Mouse (Mus musculus) kidney, postnatal 36 days (tissue): ENCODE data around the gene Ahnak.

Experiments
- DNase-seq, 2 experiments: peaks; one replicate each; pipeline ENCODE4 v3.0.0; 2021 to 2022; ENCODE audit warnings: mixed read lengths in 2 of 2

Ahnak gene

GRCm38 (mm10) chr19:8974638-8975037 lies 14.4 kb upstream of the Ahnak start:
- DNase-seq, result no peak

DNA sequence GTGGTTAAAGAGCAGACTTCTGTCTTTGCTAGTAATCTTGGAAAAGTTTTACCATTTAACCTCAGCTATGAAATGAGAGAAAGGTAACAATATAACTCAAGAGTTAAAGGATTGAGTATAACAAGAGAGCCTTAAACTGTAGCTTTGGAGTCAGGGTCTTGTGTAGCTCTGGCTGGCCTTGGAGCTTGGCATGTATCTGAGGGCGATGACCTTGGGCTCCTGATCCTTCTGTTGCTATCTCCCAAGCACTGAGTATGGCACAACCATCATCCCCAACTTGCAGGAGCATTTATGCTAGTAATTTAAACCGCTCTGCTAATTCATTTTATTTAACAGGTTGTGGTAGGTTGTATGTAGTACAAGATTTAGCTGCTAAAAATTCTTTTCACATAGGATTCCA lies 13.6 kb upstream of the Ahnak start:
- DNase-seq, result no peak

DNA sequence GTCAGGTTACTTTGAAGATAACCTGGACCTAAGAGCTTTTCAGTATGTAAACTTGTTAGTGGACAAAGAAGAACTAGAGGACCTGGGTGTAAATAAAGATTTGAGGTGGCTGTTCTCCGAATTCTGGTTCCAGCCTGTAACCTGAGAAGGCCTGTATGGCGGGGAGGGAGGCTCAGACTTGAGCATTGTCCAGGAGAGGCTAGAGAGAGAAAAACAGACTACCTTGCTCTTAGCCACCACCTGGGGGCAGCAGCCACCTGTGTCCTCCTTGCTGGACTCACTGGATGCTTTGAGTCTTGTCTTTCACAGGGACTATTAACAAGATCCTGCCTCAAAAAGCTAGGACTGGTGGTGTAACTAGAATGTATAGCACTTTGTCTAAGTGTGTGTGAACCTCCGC lies 12.5 kb upstream of the Ahnak start:
- peak; percentile 62 to 77 for DNase-seq

- DNase-seq, result no peak
Observed at GRCm38 (mm10) chr19:8980771-8981170, 8.3 kb upstream of the Ahnak start.

DNA sequence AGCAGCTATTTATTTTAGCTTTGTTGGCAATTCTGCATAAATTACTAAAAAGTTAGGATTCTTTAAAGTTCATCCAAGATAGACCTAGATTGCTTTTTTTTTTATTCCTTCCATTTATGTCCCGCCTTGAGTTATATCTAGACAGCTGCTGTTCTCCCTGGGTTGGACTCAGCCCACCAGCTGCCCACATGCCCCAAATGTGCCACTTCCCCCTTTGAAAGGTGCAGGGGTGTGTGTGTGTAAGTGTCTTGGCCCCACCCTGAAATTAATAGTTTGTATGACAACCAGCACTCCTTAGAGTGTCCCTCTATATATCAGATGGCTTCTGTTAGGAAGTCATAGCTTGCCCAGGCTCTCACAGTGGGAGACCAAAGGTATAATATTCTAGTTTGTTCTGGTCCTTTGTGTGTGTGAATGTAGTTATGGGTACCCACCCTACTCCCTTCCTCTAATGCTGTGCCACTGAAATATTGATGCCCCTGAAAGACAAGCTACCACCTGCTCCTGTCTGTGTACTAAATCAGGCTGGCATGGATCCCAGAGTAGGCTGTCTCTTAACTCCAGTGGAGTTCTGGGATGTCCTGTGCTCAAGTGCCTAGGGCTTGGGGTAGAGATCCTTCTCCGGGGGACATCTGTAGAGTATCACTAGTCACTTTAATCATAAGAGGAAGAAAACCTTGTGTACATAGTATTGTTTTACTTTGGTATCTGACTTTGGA lies 7.5 kb upstream of the Ahnak start:
- DNase-seq, result no peak

- DNase-seq, result no peak
Observed at GRCm38 (mm10) chr19:8982303-8983149, 6.6 kb upstream of the Ahnak start.

DNA sequence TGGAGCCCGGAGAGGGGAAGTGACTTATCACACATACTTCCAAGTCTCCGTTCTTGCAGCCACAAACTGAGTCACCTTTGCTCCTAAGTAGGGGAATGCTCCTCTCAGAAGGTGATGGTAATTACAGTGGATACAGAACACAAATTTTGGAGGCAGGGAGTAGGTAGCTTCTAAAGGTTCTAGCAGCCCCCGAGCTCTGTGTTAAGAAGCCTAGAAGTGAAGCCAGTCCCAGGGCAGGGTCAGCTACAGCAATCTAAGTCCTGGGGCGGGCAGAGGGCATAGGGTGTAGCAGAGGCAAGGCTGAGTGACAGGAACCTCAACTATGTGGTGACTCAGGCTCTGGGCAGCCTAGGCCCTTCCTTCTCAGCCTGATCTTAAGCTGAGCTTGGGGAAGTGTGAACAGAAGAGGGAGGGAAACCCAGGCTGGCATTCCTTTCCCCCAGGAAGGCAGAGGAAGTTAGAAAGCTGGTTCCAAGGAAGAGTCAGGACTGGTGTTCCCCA lies 5.9 kb upstream of the Ahnak start:
- no peak for DNase-seq

- DNase-seq, result peak; percentile 57 to 58
Observed at GRCm38 (mm10) chr19:8984255-8984868, 4.7 kb upstream of the Ahnak start.

DNA sequence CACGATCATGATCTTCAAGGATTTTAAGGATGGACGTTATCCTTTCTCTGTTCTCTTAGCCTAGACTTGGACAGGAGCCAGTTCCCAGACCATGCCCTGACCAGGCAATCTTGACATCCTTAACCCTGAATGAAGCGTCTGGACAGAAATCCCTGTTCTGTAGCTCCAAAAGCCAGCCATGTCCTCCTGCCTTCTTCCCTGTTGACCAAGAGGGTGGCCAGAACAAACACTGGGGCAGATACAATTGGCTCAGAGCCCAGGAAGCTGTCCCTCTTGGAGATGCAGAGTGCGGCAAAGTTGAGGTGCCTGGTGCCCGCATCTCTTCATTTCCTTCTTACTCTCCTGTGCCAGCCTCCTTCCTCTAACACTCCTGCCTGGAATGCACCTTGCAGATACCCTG lies 3.2 kb upstream of the Ahnak start:
- DNase-seq, result no peak

GRCm38 (mm10) chr19:8987816-8988215 lies 1.3 kb upstream of the Ahnak start:
- no peak for DNase-seq

- DNase-seq, result peak; percentile 55 to 64
Observed at GRCm38 (mm10) chr19:8988346-8989065, 578 bp upstream of the Ahnak start.

DNA sequence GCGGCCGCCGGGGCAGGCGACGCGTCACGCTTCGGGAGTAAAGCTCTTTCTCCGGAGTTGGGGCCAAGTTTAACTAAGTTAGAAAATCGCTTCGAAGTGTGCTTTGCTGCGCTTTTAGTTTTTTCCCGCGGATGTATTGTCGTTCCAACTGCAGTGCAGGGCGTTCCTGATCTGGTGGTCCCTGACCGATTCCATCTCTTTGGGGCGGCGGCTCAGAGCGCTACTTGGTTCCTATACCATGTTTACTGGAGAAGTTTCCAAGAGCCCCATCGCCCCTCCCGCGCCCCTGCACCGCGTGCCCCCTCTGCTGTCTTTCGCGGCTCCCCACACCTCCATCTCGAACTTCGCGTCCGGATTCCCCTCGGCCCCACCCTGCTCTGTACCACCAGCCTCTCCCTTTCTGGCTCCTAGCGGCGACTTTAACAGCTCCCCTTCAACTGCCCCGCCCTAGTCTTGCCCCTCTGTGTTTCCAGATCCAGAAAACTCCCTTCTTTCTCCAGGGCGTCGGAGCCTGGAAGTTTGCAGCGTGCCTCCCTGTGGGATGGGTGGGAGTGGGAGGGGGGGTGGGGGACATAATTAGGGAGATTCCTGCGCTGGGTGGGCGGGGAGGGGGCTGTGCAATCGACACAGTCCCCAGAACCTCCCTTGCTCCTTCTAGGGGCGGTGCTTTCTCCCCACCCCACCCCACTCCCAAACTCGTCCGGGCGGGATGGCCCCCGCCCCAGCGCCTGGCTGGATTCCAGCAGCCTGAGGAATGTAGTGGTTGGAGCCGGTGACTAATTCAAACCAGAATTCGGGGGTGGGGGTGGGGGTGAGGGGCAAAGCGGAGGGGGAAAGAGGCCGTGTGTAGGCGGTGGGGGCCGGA lies 715 bp downstream of the Ahnak start:
- peak; percentile 87 to 92 for DNase-seq

DNA sequence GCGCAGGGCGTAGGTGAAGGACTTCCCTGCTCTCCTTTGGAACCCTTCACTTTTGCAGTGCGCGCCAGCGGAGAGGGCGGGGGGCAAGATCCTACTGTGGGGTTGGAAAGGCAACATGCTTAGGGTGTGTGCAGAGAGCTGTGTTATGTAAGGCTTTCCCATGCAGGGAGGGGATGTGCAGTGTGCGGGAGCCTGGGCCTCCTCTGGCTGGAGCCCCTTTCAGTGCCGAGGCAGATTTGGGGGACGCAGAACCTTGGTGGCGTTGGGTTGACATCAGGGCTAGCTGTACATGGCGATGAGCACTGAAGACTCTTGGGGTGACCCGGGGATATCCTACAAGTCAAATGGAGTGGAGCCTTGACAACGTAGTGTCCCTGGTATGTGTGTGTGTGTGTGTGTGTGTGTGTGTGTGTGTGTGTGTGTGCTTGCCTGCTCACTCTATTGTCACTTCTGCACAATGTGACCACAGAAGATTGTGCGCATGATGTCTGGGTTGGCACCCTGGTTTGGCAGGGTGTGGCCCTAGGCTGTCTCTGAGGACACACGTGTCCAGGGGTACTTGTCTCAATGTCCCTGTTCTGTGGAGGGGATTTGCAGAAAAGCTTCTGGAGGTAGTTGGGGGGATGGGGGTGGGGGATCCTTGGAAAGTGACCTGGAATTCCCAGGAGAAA lies 1.5 kb downstream of the Ahnak start:
- DNase-seq, result no peak

GRCm38 (mm10) chr19:8991245-8991870 lies 2.3 kb downstream of the Ahnak start:
- DNase-seq, result peak; percentile 35 to 48

DNA sequence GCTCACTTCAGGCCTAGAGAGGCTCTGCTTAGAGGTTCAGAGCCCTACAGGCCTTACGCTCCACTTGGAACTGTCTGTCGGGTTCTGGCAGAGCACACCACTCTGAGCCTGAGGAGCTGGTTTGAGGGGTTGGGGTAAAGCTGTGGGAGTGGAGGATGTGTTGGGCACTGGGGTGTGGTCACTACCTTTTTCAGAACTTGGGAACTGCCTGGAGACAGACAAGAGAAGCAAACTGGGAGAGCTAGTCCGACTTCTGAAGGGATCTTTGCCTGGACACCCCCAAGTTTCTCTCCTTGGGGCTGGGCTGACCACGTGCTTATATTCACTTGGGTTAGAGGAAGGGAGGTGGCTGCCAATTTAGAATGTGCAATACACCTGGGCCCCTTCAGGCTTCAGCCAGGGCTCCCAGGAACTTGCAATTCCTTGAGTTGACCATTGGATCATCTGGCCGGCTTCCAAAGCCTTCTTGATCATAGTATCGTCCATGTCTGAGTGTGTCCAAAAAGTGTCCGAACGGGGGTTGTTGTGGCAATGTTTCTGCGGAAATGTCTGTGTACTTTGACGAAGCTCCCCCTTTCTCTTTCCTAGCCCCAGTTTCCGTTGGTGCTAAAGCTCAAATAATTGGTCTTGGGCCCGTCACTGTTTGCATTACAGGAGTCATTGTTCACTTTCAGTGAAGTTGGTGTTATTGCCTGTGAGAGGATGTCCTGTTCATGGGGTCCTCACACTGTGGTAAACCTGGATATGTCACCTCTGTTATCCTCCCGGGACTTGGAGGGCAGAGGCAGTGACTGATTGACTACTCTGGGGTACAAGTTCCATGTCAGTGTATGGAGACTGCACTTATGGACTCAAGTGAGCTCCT lies 3.0 kb downstream of the Ahnak start:
- DNase-seq, result peak; percentile 48 to 78

GRCm38 (mm10) chr19:8992769-8993624 lies 3.9 kb downstream of the Ahnak start:
- peak; percentile 89 to 93 for DNase-seq

GRCm38 (mm10) chr19:8993625-8993912 lies 4.5 kb downstream of the Ahnak start:
- DNase-seq, result no peak

GRCm38 (mm10) chr19:8994813-8995607 lies 5.9 kb downstream of the Ahnak start:
- DNase-seq, result no peak
